Mouse (Mus musculus): ENCODE data around the gene Zfp964. TPM values are rescaled to one million over a fixed set of nuclear protein-coding genes. Genes with fewer than 3 reads are reported as not detected.
"Not testable (repeated sequence)": the region's sequence is repeated elsewhere in the genome, so short reads cannot be mapped to it uniquely, and the experiment has no call there.

The Zfp964 gene
- total RNA-seq (2015): 0.29 TPM in 1 of 2 replicates, not detected in the other
- total RNA-seq (2017): 0.04 and 0.24 TPM in 2 replicates

DNA sequence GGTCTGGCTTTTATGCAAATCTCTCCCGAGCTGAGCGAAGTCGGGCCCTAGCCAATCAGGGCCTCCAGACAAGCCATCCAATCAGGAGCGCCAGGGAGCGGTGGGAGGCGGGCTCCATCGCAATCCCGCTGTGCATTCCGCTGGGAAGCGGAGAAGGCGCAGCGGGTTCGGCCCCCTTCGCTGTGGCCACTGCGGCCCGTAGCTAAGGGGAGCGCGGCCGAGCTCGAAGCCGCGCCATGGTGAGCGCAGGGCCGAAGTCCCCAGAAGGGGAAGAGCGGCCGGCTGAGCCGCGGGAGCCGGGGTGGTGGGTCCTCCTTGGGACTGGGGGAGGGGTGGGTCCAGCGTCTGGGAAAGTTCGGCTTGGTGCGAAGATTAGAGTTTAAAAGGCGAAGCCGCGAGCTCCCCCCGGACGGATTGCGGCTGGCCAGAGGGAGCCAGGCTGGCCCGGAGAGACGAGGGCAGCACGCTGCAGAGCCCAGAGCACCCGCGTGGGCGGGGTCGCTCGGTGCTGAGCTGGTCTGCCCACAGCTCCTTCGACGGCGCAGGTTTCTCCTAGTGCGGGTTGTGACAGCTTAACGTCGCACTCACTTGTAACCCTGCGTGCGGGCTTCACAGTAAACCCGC lies at the start of gene Zfp964:
Gene Zfp964 (plus strand): TSS at position 122 of the 624 bp plus-strand sequence.
- ATAC-seq (replicated peaks; ENCODE audit: poor library complexity): peak; percentile 99

DNA sequence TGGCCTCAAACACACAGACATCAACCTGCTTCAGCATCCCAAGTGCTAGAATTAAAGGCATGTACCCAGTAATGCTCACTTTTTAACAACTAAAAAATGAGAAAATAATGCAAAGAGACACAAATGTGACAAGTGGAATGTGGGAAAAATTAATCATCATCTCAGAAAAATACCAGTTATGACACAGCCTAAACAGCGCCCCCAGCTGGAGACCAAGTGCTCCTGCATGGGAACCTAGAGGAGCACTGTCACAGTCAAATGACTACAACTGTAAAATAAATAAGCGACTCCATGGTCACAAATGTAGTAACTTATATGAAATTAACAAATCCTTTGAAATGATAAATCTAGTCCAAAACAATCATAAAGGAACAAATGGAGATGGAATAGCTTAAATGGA lies 39.6 kb upstream of the Zfp964 start:
- peak; percentile 48; the same call in 1 of the 2 replicates for ATAC-seq (replicated peaks; ENCODE audit: poor library complexity)

DNA sequence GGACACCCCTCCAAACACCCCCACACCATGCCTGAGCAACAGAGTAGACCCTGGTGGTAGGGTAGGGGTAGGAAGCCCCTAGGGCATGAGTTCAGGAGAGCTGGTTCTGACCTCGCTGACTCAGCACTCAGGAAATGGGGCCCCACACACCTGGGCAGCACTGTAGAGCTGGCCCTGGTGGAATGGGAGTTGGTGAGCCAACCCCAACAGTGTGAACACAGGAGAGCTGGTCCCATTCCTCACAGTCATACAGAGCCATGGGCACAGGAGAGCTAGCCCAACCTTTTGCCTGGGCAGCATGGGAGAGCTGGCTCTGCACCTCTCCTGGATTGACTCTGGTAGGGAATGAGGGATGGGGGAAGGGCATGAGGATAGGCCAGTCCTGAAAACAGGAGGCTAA lies 36.2 kb upstream of the Zfp964 start:
- ATAC-seq (replicated peaks; ENCODE audit: poor library complexity): no peak

GRCm38 (mm10) chr8:69625095-69625789 lies 29.0 kb upstream of the Zfp964 start, which contains the start of gene Zfp868:
Gene Zfp868, minus strand, starts transcription at chr8:69625548.
- peak; percentile 92 for ATAC-seq (replicated peaks; ENCODE audit: poor library complexity)

DNA sequence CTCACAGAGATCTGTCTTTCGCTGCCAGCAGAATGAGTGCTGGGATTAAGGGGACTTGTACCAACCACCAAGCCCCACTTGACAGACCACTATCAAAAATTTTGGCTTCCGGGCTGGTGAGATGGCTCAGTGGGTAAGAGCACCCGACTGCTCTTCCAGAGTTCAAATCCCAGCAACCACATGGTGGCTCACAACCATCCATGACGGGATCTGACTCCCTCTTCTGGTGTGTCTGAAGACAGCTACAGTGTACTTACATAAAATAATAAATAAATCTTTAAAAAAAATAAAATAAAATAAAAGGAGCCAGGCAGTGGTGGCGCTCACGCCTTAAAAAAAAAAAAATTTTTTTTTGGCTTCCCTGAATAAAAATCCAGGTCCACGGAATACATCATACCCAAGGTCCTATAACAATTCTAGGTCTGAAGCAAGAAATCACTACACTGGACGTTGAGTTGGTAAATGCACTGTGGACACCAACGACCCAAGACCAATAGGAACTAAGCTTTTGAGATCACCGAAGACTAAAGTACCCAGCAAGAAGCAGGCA lies 396 bp upstream of the Zfp964 start:
- no peak for ATAC-seq (replicated peaks; ENCODE audit: poor library complexity)

GRCm38 (mm10) chr8:69661294-69661693 lies 7.0 kb downstream of the Zfp964 start:
- ATAC-seq (replicated peaks; ENCODE audit: poor library complexity): no peak

GRCm38 (mm10) chr8:69665051-69665450 lies 10.8 kb downstream of the Zfp964 start:
- not testable (repeated sequence) for ATAC-seq (replicated peaks; ENCODE audit: poor library complexity)

- ATAC-seq (replicated peaks; ENCODE audit: poor library complexity): 0 out of 2 replicates have a peak, but pooled peaks have one; percentile 31
Observed at GRCm38 (mm10) chr8:69701810-69702209, 47.5 kb downstream of the Zfp964 start.

DNA sequence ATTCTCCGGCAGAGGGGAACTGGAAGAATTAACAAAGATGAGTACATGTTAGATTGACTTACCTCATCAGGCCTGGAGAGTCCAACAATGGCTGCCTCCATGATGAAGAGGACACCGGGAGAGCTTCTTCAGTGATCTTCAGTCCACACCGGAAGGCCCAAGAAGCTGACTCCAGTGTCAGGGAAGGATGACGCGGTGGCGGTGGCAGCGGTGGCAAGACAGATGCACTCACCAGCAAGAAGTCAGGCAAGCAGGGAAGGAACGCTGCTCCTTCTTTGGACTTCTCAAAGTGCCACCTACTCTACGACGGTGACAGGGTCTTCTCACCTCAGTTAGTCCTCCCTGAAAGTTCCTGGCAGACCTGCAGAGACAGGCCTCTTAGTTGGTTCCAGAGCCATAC lies 56.3 kb downstream of the Zfp964 start, which contains the start of gene Zfp869:
Gene Zfp869 (minus strand): TSS at position 101 of the 400 bp plus-strand sequence.
- not testable (repeated sequence) for ATAC-seq (replicated peaks; ENCODE audit: poor library complexity)

- ATAC-seq (replicated peaks; ENCODE audit: poor library complexity): no peak
Observed at GRCm38 (mm10) chr8:69713516-69713915, 59.2 kb downstream of the Zfp964 start.

DNA sequence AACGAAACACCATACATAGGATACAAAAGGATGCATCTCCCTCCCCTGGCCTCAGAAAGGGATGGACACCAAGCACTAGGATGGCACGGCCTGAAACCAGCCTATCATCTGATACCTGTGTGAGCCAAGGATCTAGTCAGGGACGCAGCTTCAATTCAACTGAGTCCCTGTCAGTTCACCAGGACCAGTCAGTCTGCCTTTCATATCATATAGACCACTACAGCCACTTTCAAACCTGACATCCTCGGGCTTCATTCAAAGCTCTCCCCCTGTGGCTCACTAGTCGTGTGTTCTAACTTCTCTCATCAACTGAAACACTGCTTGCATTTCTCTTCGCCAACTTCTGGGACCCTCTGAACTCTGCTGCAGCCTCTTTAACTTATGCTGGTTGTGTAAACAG lies 61.1 kb downstream of the Zfp964 start:
- ATAC-seq (replicated peaks; ENCODE audit: poor library complexity): no peak

Other genes with a start within 250 kb of the Zfp964 start
- gene Gm9495, start 200.9 kb upstream of the Zfp964 start, total RNA-seq (2015): not detected in 2 replicates
- not detected in 2 replicates for gene Gm9495, start 200.9 kb upstream of the Zfp964 start, total RNA-seq (2017)
- not detected in 2 replicates for gene Gm7697, start 131.5 kb upstream of the Zfp964 start, total RNA-seq (2015)
- gene Gm7697, start 131.5 kb upstream of the Zfp964 start, total RNA-seq (2017): not detected in 2 replicates
- 26.2 and 28.0 TPM in 2 replicates for gene Zfp868, start 28.9 kb upstream of the Zfp964 start, total RNA-seq (2015)
- 12.4 and 15.5 TPM in 2 replicates for gene Zfp868, start 28.9 kb upstream of the Zfp964 start, total RNA-seq (2017)
- gene Zfp869, start 56.2 kb downstream of the Zfp964 start, total RNA-seq (2015): 21.3 and 25.2 TPM in 2 replicates
- 23.5 and 33.6 TPM in 2 replicates for gene Zfp869, start 56.2 kb downstream of the Zfp964 start, total RNA-seq (2017)
- 4.3 and 4.5 TPM in 2 replicates for gene Zfp963, start 95.5 kb downstream of the Zfp964 start, total RNA-seq (2015)
- gene Zfp963, start 95.5 kb downstream of the Zfp964 start, total RNA-seq (2017): 3.7 and 7.5 TPM in 2 replicates
- gene Gm20422, start 120.4 kb downstream of the Zfp964 start, total RNA-seq (2015): not detected in 2 replicates
- 0.29 TPM in 1 of 2 replicates, not detected in the other for gene Gm20422, start 120.4 kb downstream of the Zfp964 start, total RNA-seq (2017)
- 24.8 and 26.1 TPM in 2 replicates for gene Atp13a1, start 136.7 kb downstream of the Zfp964 start, total RNA-seq (2015)
- 17.8 and 19.4 TPM in 2 replicates for gene Atp13a1, start 136.7 kb downstream of the Zfp964 start, total RNA-seq (2017)
- gene Zfp866, start 136.7 kb downstream of the Zfp964 start, total RNA-seq (2015): 17.6 and 18.7 TPM in 2 replicates
- 17.8 and 28.2 TPM in 2 replicates for gene Zfp866, start 136.7 kb downstream of the Zfp964 start, total RNA-seq (2017)
- 17.5 and 27.6 TPM in 2 replicates for gene Gmip, start 154.2 kb downstream of the Zfp964 start, total RNA-seq (2015)
- 34.3 and 39.6 TPM in 2 replicates for gene Gmip, start 154.2 kb downstream of the Zfp964 start, total RNA-seq (2017)
- 6.8 and 8.5 TPM in 2 replicates for gene Lpar2, start 167.9 kb downstream of the Zfp964 start, total RNA-seq (2015)
- 1.3 and 1.6 TPM in 2 replicates for gene Lpar2, start 167.9 kb downstream of the Zfp964 start, total RNA-seq (2017)
- gene Pbx4, start 178.0 kb downstream of the Zfp964 start, total RNA-seq (2015): 6.8 and 10.2 TPM in 2 replicates
- gene Pbx4, start 178.0 kb downstream of the Zfp964 start, total RNA-seq (2017): 13.3 and 15.0 TPM in 2 replicates
- gene Cilp2, start 233.2 kb downstream of the Zfp964 start, total RNA-seq (2015): not detected in 2 replicates
- gene Cilp2, start 233.2 kb downstream of the Zfp964 start, total RNA-seq (2017): not detected in 2 replicates
- gene Tssk6, start 247.7 kb downstream of the Zfp964 start, total RNA-seq (2015): 0.49 and 0.52 TPM in 2 replicates
- gene Tssk6, start 247.7 kb downstream of the Zfp964 start, total RNA-seq (2017): 0.08 and 0.57 TPM in 2 replicates
- gene Ndufa13, start 248.1 kb downstream of the Zfp964 start, total RNA-seq (2015): 48.2 and 51.8 TPM in 2 replicates
- gene Ndufa13, start 248.1 kb downstream of the Zfp964 start, total RNA-seq (2017): 99.5 and 114 TPM in 2 replicates
- not detected in 2 replicates for gene Yjefn3, start 248.2 kb downstream of the Zfp964 start, total RNA-seq (2015)
- 0.37 TPM in 1 of 2 replicates, not detected in the other for gene Yjefn3, start 248.2 kb downstream of the Zfp964 start, total RNA-seq (2017)

Measured in megakaryocyte progenitor cell, adult 5-6 weeks (primary cell).